Mouse (Mus musculus) olfactory bulb, adult 2 months (tissue): ENCODE results near the gene Nr1i2.

ENCODE experiments used
- CTCF ChIP-seq: fragments of 200-500 bp; IDR thresholded peaks from 2 replicates; pipeline ENCODE4 v1.5.1; 2012; ENCODE audit warnings: low read depth, mild to moderate bottlenecking, low read length, moderate library complexity; ENCODE audit not compliant: insufficient read depth
- POLR2A ChIP-seq: fragments of 200-500 bp; IDR thresholded peaks from 2 replicates; pipeline ENCODE4 v1.6.1; 2012; ENCODE audit warnings: mild to moderate bottlenecking, low read depth, low read length, moderate library complexity; ENCODE audit not compliant: insufficient read depth

DNA sequence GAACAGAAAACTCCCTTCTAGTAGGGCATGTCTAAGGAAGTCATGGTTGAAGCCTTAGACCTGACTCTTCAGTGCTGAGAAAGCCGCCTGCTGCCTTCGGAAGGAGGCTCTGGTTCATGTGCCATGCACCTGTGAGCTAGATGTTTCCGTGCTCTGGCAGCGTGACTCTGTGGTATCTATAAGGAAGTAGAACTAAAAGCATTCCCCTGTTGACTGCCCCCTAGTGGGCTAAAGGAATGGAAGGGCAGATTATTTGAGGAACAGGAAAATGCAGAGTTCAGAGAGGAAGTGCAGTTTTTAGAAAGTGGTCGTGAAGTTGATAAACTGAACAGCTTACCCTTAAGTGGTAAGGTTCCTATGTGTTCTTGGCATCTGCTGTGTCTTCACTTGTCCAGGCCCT, 54.9 kb downstream of the Nr1i2 start:
- TF ChIP-seq POLR2A (no peak), CTCF (no peak)
